Mouse (Mus musculus) olfactory bulb, adult 2 months (tissue): Measurements from ENCODE around the gene Mrpl37.

Experiments used
- CTCF ChIP-seq: fragments of 200-500 bp; IDR thresholded peaks from 2 replicates; pipeline ENCODE4 v1.5.1; 2012; ENCODE audit warnings: low read depth, mild to moderate bottlenecking, low read length, moderate library complexity; ENCODE audit not compliant: insufficient read depth
- POLR2A ChIP-seq: fragments of 200-500 bp; IDR thresholded peaks from 2 replicates; pipeline ENCODE4 v1.6.1; 2012; ENCODE audit warnings: mild to moderate bottlenecking, low read depth, low read length, moderate library complexity; ENCODE audit not compliant: insufficient read depth

DNA sequence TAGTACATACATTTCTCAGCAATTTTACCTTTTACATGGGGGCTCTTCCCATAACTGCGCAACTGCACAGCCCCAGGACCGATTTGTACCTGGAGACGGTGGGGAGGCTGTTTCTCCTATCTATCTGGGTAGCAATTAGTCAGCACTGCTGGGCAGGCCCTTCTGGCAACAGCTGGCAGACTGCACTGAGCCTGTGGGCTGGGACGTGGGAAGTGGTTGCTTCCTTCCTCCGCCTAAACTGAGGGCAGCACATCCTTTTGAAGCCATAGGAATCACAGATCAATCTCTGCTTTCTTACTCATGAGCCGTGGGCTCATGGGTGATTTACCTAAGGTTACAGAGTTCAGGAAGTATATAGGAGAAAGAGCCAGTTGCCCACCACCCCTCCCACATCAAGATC lies 7.9 kb downstream of the Mrpl37 start:
- no peak for TF ChIP-seq CTCF
- no peak for TF ChIP-seq POLR2A
